Mouse (Mus musculus) liver, embryonic 16.5 days (tissue): ENCODE measurements around the gene Selenoo. TPM values are rescaled to one million over a fixed set of nuclear protein-coding genes. Genes with fewer than 3 reads are reported as not detected.
A peak's percentile ranks its signal among the peaks of the same experiment; 100 is the strongest.

ENCODE experiments used
- ATAC-seq: fragments of 200-750 bp; cut with Nextera tagmentation; 2 replicates; pipeline ENCODE4 v1.8.0; 2017; ENCODE audit warnings: low read depth, mild to moderate bottlenecking, moderate number of reproducible peaks, moderate library complexity
- H3K27ac ChIP-seq: fragments of 300-500 bp; sonication (generic); 2 replicates; pipeline ENCODE4 v1.5.1; 2014; ENCODE audit warnings: mild to moderate bottlenecking, low read length
- H3K27me3 ChIP-seq: fragments of 300-500 bp; sonication (generic); 2 replicates; pipeline ENCODE4 v1.6.1; 2014; ENCODE audit warnings: low read depth, low read length, mixed read lengths; ENCODE audit not compliant: control insufficient read depth, insufficient read depth
- H3K36me3 ChIP-seq: fragments of 300-500 bp; sonication (generic); 2 replicates; pipeline ENCODE4 v1.6.1; 2014; ENCODE audit warnings: mild to moderate bottlenecking; ENCODE audit not compliant: control insufficient read depth, insufficient read depth
- H3K4me1 ChIP-seq: fragments of 300-500 bp; sonication (generic); 2 replicates; pipeline ENCODE4 v1.6.1; 2014; ENCODE audit warnings: low read depth, low read length, mixed read lengths; ENCODE audit not compliant: control insufficient read depth
- H3K4me2 ChIP-seq: fragments of 300-500 bp; sonication (generic); 2 replicates; pipeline ENCODE4 v1.6.1; 2014; ENCODE audit warnings: low read depth, low read length, mixed read lengths
- H3K4me3 ChIP-seq: fragments of 300-500 bp; sonication (generic); 2 replicates; pipeline ENCODE4 v1.5.1; 2014; ENCODE audit warnings: low read depth, mild to moderate bottlenecking, low read length
- H3K9ac ChIP-seq: fragments of 300-500 bp; sonication (generic); 2 replicates; pipeline ENCODE4 v1.6.1; 2014; ENCODE audit warnings: low read depth, low read length
- H3K9me3 ChIP-seq: fragments of 300-500 bp; sonication (generic); replicated peaks from 2 replicates; pipeline ENCODE4 v1.6.1; 2016; ENCODE audit warnings: low read length; ENCODE audit not compliant: control insufficient read depth
- WGBS: fragments of 180-500 bp; shearing (Covaris S2); extraction: QIAGEN DNeasy Blood & Tissue Kit; methylation state at CpG from one replicate; pipeline ENCODE4 v1.1.7; 2014; ENCODE audit not compliant: insufficient replicate concordance; 5-methylcytosine and 5-hydroxymethylcytosine counted together
- polyA plus RNA-seq: library from polyadenylated mRNA; unstranded; fragments of >200 nt; fragmentation: Nextera tagmentation; extraction: Ambion mirVana; gene quantifications from 2 replicates; pipeline ENCODE4 v1.2.1, GENCODE M21; 2015

The Selenoo gene
- polyA plus RNA-seq, 1 experiment from 2014 or later, result 9.1 TPM

DNA sequence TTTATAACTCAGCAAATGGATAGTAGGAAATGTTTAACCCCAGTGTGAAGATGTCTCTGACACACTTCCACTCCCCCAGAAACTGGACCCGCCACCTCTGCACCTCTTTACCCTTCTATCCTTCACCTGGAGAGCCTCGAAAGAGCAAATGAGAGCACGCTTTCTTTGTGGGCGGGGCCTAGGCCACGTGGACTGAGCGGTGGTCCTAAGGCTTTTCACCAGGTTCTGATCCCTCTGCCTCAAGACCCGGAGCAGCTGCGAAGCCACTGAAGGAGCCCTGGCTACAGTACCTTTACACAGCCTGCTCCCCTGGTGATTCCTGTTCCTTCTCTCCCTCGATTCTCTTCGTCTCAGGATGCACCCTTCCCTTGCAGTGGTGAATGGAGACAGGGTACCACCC lies 58.6 kb downstream of the Selenoo start:
- peaks cover 75% of the 10 kb centered on the region for H3K27me3 ChIP-seq
- no peak overlapping the region for H3K9ac ChIP-seq
- no peak overlapping the region for H3K4me3 ChIP-seq
- ATAC-seq, result no peak
- H3K9me3 ChIP-seq, result no peaks in the 10 kb centered on the region
- WGBS, result 21% methylated on average over 10 of the region's 10 CpGs
- no peaks in the 10 kb centered on the region for H3K36me3 ChIP-seq
- peaks cover 9% of the 10 kb centered on the region for H3K4me1 ChIP-seq
- H3K27ac ChIP-seq, result no peak overlapping the region
- no peak overlapping the region for H3K4me2 ChIP-seq

DNA sequence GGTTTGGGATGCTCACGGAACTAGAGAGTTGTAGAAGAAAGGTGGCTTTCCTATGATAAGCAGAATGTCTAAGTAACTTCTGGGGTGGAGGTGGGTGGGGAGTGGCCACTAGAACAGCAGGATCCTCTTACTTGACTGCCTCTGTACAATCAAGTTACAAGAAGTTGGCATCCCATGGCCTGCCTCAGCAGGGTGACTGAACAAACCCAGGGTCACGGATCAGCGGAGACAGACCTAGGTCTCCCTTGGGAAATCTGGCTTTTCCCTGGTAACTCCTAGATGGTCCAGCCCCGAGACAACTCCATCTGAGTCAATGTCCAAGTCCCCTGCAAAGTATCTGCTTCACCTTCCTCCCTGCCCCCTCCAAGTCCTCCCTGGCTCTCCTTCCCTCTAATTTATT lies 59.0 kb downstream of the Selenoo start:
- 43% methylated on average over 4 of the region's 4 CpGs for WGBS
- H3K9ac ChIP-seq, result no peak overlapping the region
- peaks cover 9% of the 10 kb centered on the region for H3K4me1 ChIP-seq
- no peak overlapping the region for H3K4me2 ChIP-seq
- no peaks in the 10 kb centered on the region for H3K9me3 ChIP-seq
- no peaks in the 10 kb centered on the region for H3K36me3 ChIP-seq
- no peak overlapping the region for H3K27ac ChIP-seq
- no peak for ATAC-seq
- no peak overlapping the region for H3K4me3 ChIP-seq
- peaks cover 72% of the 10 kb centered on the region for H3K27me3 ChIP-seq

DNA sequence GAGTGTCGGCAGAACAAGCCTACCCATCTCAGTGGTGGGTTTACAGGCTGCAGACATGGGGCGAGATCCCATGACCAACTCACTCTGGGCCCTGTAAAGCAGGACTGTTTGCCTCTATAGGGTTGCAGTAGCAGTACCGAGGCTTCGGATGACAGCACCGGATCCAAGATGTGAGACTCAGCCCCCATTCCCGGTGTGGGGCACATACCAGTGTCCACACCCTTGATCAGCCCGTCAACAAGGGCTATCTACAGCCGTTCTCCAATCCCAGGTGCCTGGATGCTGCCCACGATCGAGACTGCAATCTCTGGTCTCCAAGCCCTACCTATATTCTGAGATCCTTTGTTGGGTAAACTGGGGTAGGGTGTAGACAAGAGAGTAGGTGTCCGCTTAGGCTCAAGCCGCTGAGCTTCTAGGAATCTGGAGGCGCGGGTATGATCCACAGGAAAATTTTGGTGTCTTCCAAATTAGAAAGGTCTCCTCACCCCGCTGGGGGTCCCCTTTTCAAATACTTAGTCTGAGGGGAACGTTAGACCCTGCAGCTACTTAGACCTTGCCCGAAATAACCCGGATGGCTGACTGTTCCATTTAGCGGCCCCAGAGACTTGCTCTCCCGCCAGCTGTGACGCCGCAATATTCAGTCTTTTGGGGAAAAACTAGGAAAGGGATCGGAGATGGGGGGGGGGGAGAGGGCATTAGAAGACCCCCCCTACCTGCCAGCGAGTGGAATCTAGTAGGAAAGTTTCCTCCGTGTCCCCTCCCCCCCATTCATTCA lies 59.8 kb downstream of the Selenoo start:
- 6% methylated on average over 25 of the region's 25 CpGs for WGBS
- Histone ChIP-seq H3K4me3 (peak overlapping the region; percentile 50), H3K4me1 (peaks cover 9% of the 10 kb centered on the region), H3K27me3 (peaks cover 69% of the 10 kb centered on the region), H3K27ac (no peak overlapping the region), H3K9me3 (no peaks in the 10 kb centered on the region), H3K9ac (no peak overlapping the region), H3K36me3 (no peaks in the 10 kb centered on the region), H3K4me2 (peak overlapping the region; percentile 62)
- ATAC-seq, result no peak

DNA sequence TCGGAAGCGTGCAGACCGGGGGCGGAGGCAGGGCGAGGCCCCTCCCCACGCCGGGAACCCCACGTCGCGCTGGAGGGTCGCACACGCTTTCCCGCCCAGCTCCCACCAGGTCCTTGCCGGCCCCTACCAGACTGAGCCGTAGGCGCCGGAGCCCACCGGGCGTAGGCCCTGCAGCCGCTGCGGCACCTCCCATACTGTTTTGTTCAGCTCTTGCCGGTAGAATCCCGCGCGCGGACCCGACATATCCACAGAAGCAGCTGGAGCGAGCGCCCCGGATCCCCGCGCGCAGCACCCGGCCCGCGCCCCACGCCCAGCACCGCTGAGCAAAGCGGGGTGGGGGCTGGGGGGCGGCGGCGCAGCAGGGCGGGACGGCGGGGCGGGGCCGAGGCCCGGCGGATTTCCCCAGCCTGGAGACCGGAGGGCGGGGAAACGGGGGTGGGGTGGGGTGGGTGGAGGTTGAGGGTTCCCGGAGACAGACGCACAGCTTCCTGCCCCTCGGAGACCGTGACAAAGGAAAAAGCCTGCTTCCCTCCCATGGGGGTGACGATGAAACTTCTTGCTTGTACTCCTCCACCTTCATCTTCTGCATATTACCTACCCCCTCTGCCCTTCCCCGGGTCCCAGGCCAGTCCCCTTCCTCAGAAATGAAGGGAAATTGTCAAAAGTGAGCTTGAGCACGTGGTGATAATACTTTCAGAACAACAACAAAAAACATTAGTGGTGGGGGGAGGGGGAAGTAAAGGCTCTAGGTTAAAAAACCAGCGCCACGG lies 60.6 kb downstream of the Selenoo start, which contains the start of gene Mapk11:
Mapk11 (minus strand) TSS at position 358 of the 770 bp plus-strand sequence.
- no peak within 1 kb of the TSS for H3K27ac ChIP-seq
- H3K4me3 ChIP-seq, result peak within 1 kb of the TSS; percentile 50
- H3K9me3 ChIP-seq, result no peaks in the 10 kb centered on the region
- H3K9ac ChIP-seq, result no peak within 1 kb of the TSS
- peak; percentile 55 for ATAC-seq
- WGBS, result under 1% methylated on average over 41 of the region's 61 CpGs
- peaks cover 65% of the 10 kb centered on the region for H3K27me3 ChIP-seq
- peaks cover 9% of the 10 kb centered on the region for H3K4me1 ChIP-seq
- H3K4me2 ChIP-seq, result peak within 1 kb of the TSS; percentile 62
- no peaks in the 10 kb centered on the region for H3K36me3 ChIP-seq

Other genes starting within 250 kb of the Selenoo start
- 23.9 and 33.8 TPM in 2 replicates for gene Pim3, start 226.9 kb upstream of the Selenoo start, polyA plus RNA-seq
- not detected in 2 replicates for gene Ttll8, start 134.7 kb upstream of the Selenoo start, polyA plus RNA-seq
- 0.02 TPM in 1 of 2 replicates, not detected in the other for gene Mlc1, start 110.1 kb upstream of the Selenoo start, polyA plus RNA-seq
- not detected in 2 replicates for gene Mov10l1, start 106.2 kb upstream of the Selenoo start, polyA plus RNA-seq
- not detected in 2 replicates for gene Panx2, start 29.4 kb upstream of the Selenoo start, polyA plus RNA-seq
- 19.6 and 21.4 TPM in 2 replicates for gene Trabd, start 14.0 kb upstream of the Selenoo start, polyA plus RNA-seq
- 5.8 and 6.3 TPM in 2 replicates for gene Tubgcp6, start 34.0 kb downstream of the Selenoo start, polyA plus RNA-seq
- gene Hdac10, start 39.6 kb downstream of the Selenoo start, polyA plus RNA-seq, result 8.2 and 9.7 TPM in 2 replicates
- gene Mapk12, start 51.6 kb downstream of the Selenoo start, polyA plus RNA-seq, result 1.1 and 1.9 TPM in 2 replicates
- 0.83 and 0.97 TPM in 2 replicates for gene Mapk11, start 60.5 kb downstream of the Selenoo start, polyA plus RNA-seq
- 26.2 and 31.9 TPM in 2 replicates for gene Plxnb2, start 91.7 kb downstream of the Selenoo start, polyA plus RNA-seq
- gene Dennd6b, start 107.4 kb downstream of the Selenoo start, polyA plus RNA-seq, result 2.7 and 3.8 TPM in 2 replicates
- 15.5 and 16.4 TPM in 2 replicates for gene Ppp6r2, start 122.5 kb downstream of the Selenoo start, polyA plus RNA-seq
- gene Sbf1, start 226.2 kb downstream of the Selenoo start, polyA plus RNA-seq, result 20.7 and 23.1 TPM in 2 replicates
- gene Adm2, start 233.6 kb downstream of the Selenoo start, polyA plus RNA-seq, result 1.9 and 2.6 TPM in 2 replicates
- gene Miox, start 245.3 kb downstream of the Selenoo start, polyA plus RNA-seq, result 8.6 and 8.9 TPM in 2 replicates